Mouse (Mus musculus) liver, adult 2 months (tissue): ENCODE results near the gene Abhd6.

Experiments used
- CTCF ChIP-seq: fragments of 200-500 bp; IDR thresholded peaks from 2 replicates; pipeline ENCODE4 v1.5.1; 2011; ENCODE audit warnings: low read depth, low read length, control low read depth
- POLR2A ChIP-seq: fragments of 200-500 bp; IDR thresholded peaks from 2 replicates; pipeline ENCODE4 v1.6.1; 2011; ENCODE audit warnings: low read length, control low read depth; ENCODE audit not compliant: insufficient read depth; ENCODE audit errors: extremely low read depth

DNA sequence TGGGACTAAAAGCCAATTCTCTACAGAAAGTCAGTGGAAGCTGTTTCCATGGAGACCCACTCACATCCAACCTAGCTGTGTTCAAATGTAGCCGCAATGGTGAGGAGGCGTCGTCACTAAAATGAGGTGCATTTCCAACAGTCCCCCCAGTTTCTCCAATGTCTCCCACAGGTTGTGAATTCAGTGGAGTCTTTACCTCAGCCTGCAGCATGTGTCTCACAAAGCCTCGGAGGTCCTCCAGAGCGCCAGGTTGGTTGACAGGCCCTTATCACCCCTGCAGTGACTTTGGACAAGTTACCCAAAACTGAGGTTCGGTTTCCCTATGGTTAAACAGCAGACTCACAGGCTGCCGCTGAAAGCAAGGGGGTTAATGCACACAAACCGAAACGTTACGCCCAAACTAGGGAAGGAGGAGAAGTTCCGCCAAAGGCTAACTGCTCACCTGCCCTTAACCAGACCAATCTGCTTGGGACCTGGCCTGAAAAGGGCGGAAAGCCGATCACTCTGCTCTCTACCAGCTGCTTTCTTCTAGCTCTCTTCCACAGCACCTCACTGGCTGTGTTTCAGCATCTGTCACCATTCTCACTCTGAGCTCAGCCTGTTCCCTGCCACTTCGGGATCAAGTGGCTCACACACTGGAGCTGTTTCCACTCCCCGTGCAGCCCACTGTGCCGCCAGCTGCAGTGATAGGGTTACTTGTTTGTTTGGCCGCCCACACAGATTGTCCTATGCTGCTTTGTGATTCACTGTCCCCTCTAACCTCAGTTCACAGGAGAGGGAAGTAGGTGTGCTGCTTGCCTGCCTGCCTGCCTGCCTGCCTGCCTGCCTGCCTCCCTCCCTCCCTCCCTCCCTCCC, 1.6 kb upstream of the Abhd6 start:
- TF ChIP-seq CTCF (no peak), POLR2A (no peak)
